Mouse (Mus musculus): ENCODE measurements at regions not wholly inside any gene's neighbourhood (a gene's known extent, or its start where the extent isn't known, plus 50 kb on each side); places are given as distances from the start of the nearest gene placed in this dataset.

DNA sequence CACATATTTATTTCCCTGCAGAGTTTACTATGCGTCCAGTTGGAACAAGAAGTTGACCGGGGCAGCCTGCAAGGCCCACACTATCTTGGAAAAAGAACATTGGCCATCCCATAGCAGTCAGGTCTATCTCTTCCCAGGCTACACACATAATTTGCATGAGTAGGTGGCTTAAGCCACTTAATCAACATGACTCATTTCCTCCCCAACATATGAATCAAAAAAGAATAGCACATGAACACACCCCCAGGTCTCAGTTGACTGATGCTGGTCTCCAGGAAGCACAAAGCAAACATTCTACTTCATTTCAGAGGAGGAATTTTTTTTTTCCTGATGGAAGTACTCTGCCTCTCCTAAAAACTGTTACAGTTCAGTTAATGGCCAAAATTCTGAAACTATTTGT, 465.3 kb upstream of the Depdc1a start:
- Histone ChIP-seq H3K4me3 (replicated peaks; ENCODE audit: low read length) (no peak overlapping the region), H3K9me3 (ENCODE audit: control insufficient read depth, low read length) (no peaks in the 10 kb centered on the region), H3K4me2 (replicated peaks; ENCODE audit: low read depth, low read length, severe bottlenecking) (no peak overlapping the region), H3K27ac (replicated peaks; ENCODE audit: low read depth, low read length) (no peak overlapping the region), H3K9ac (ENCODE audit: low read depth, low read length, severe bottlenecking) (no peak overlapping the region), H3K4me1 (ENCODE audit: control insufficient read depth, insufficient read depth, low read length) (no peaks in the 10 kb centered on the region), H3K27me3 (ENCODE audit: control insufficient read depth, insufficient read depth, low read length) (no peaks in the 10 kb centered on the region), H3K36me3 (ENCODE audit: control insufficient read depth, insufficient read depth, low read length) (no peaks in the 10 kb centered on the region)
- DNase-seq (ENCODE audit: low spot score) (no peak), ATAC-seq (ENCODE audit: low FRiP score, low read depth) (no peak)
- TF ChIP-seq POLR2A (IDR thresholded peaks at IDR 0.05; ENCODE audit: borderline replicate concordance, extremely low read depth, insufficient read depth, insufficient read length), result no peak
- 88% methylated on average over 2 of the region's 2 CpGs for WGBS

DNA sequence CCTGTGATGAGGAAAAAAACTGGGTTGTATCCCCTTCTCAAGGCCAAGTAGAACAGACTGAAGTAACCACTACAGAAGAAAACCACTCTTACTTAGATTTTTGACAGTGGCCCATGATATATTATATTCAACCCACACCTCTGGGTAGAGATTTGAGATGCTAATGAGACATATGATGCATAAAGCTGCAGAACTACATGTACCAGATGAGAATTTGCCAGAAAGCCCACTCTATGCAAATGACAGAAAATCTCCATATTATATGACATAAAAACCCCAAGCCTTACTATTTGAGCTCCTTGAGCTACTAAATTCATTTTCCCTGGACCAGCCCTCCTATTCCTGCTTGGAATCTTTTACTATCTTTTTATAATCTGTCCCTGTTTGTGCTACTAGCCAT, 458.4 kb upstream of the Lrrc7 start:
- H3K27me3 ChIP-seq (ENCODE audit: control insufficient read depth, insufficient read depth, low read length), result no peaks in the 10 kb centered on the region
- no peaks in the 10 kb centered on the region for H3K36me3 ChIP-seq (ENCODE audit: control insufficient read depth, insufficient read depth, low read length)
- no peaks in the 10 kb centered on the region for H3K4me1 ChIP-seq (ENCODE audit: control insufficient read depth, insufficient read depth, low read length)
- no peak overlapping the region for H3K9ac ChIP-seq (ENCODE audit: low read depth, low read length, severe bottlenecking)
- no peak for TF ChIP-seq POLR2A (IDR thresholded peaks at IDR 0.05; ENCODE audit: borderline replicate concordance, extremely low read depth, insufficient read depth, insufficient read length)
- no peak for DNase-seq (ENCODE audit: low spot score)
- no peaks in the 10 kb centered on the region for H3K9me3 ChIP-seq (ENCODE audit: control insufficient read depth, low read length)
- no peak overlapping the region for H3K27ac ChIP-seq (replicated peaks; ENCODE audit: low read depth, low read length)
- ATAC-seq (ENCODE audit: low FRiP score, low read depth), result no peak
- H3K4me3 ChIP-seq (replicated peaks; ENCODE audit: low read length), result no peak overlapping the region
- no peak overlapping the region for H3K4me2 ChIP-seq (replicated peaks; ENCODE audit: low read depth, low read length, severe bottlenecking)

DNA sequence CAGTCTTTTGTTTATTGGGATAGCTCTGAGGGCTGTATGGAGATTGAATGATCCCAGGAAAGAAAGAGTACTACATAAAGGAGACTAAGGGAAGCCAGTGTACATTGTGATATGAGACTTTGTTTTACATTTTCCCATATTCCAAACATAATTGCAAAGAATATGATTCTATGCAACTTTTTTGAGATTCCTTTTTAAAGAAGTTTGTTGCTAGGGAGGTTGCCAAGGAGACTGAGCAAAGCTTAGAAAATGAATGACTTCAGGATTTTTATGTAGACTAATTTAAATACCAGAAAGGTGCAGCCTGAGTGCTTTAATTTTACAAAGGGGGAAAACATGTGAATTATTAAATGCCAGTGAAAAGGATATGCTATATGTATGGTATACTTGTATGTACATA, 455.2 kb upstream of the Lrrc7 start:
- H3K27me3 ChIP-seq (ENCODE audit: control insufficient read depth, insufficient read depth, low read length), result no peaks in the 10 kb centered on the region
- no peak for DNase-seq (ENCODE audit: low spot score)
- ATAC-seq (ENCODE audit: low FRiP score, low read depth), result no peak
- no peaks in the 10 kb centered on the region for H3K36me3 ChIP-seq (ENCODE audit: control insufficient read depth, insufficient read depth, low read length)
- no peak overlapping the region for H3K9ac ChIP-seq (ENCODE audit: low read depth, low read length, severe bottlenecking)
- TF ChIP-seq POLR2A (IDR thresholded peaks at IDR 0.05; ENCODE audit: borderline replicate concordance, extremely low read depth, insufficient read depth, insufficient read length), result no peak
- H3K4me3 ChIP-seq (replicated peaks; ENCODE audit: low read length), result no peak overlapping the region
- no peaks in the 10 kb centered on the region for H3K9me3 ChIP-seq (ENCODE audit: control insufficient read depth, low read length)
- no peak overlapping the region for H3K4me2 ChIP-seq (replicated peaks; ENCODE audit: low read depth, low read length, severe bottlenecking)
- H3K27ac ChIP-seq (replicated peaks; ENCODE audit: low read depth, low read length), result no peak overlapping the region
- H3K4me1 ChIP-seq (ENCODE audit: control insufficient read depth, insufficient read depth, low read length), result no peaks in the 10 kb centered on the region

DNA sequence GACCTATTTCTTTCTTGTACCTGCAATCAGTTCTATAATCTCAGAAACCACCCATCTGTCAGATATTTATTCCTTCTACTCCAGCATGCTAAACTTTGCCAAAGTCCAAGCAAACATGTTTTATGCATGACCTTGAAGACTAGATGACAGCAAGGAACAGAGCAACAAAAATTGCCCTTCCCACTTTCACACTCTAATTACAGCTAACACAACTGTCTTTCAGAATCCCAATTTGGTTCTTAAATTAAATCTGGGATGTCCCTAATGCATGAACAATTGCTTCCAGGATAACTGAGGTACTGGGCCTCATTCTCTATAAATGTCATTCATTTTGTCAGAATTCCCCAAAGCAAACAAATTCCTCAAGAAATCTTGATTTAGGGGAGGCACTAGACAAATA, 454.4 kb upstream of the Lrrc7 start:
- Histone ChIP-seq H3K27ac (replicated peaks; ENCODE audit: low read depth, low read length) (no peak overlapping the region), H3K4me3 (replicated peaks; ENCODE audit: low read length) (no peak overlapping the region), H3K4me2 (replicated peaks; ENCODE audit: low read depth, low read length, severe bottlenecking) (no peak overlapping the region), H3K27me3 (ENCODE audit: control insufficient read depth, insufficient read depth, low read length) (no peaks in the 10 kb centered on the region), H3K9ac (ENCODE audit: low read depth, low read length, severe bottlenecking) (no peak overlapping the region), H3K9me3 (ENCODE audit: control insufficient read depth, low read length) (no peaks in the 10 kb centered on the region), H3K4me1 (ENCODE audit: control insufficient read depth, insufficient read depth, low read length) (no peaks in the 10 kb centered on the region), H3K36me3 (ENCODE audit: control insufficient read depth, insufficient read depth, low read length) (no peaks in the 10 kb centered on the region)
- no peak for TF ChIP-seq POLR2A (IDR thresholded peaks at IDR 0.05; ENCODE audit: borderline replicate concordance, extremely low read depth, insufficient read depth, insufficient read length)
- no peak for DNase-seq (ENCODE audit: low spot score)
- ATAC-seq (ENCODE audit: low FRiP score, low read depth), result no peak

DNA sequence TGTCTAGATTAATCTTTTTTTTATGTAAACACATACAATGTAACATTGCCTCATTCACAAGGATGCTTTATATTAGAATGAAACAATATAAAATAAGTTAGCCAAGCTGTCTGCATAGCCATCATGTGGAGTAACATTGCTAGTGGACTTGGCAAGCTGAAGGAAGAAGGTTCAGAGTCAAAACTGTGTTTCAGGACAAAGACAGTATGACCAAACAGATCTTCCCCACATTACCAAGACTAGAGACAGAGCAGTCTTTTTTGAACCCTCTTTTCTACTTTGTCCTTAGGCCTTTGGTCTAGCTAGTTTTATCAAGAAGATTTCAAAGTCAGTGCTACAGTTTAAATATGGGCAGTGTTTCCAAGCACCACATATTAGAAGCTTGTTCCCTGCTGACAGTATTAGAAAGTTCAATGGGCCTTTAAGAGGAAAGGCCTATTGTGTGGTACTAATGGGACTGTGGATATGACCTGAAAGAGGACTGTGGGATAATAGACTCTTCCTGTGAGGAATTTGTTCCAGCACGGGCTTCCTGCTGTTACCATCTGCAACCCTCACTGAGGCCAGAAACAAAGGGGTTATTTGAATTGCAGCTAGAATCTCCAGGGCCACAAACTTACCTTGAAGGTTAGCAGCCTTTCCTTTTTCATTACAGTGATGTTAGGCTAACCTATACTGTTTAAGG, 449.1 kb upstream of the Lrrc7 start:
- no peak overlapping the region for H3K4me3 ChIP-seq (replicated peaks; ENCODE audit: low read length)
- H3K27me3 ChIP-seq (ENCODE audit: control insufficient read depth, insufficient read depth, low read length), result no peaks in the 10 kb centered on the region
- H3K4me1 ChIP-seq (ENCODE audit: control insufficient read depth, insufficient read depth, low read length), result no peaks in the 10 kb centered on the region
- no peak for TF ChIP-seq POLR2A (IDR thresholded peaks at IDR 0.05; ENCODE audit: borderline replicate concordance, extremely low read depth, insufficient read depth, insufficient read length)
- H3K4me2 ChIP-seq (replicated peaks; ENCODE audit: low read depth, low read length, severe bottlenecking), result no peak overlapping the region
- H3K9ac ChIP-seq (ENCODE audit: low read depth, low read length, severe bottlenecking), result no peak overlapping the region
- ATAC-seq (ENCODE audit: low FRiP score, low read depth), result no peak
- H3K27ac ChIP-seq (replicated peaks; ENCODE audit: low read depth, low read length), result no peak overlapping the region
- no peak for DNase-seq (ENCODE audit: low spot score)
- 11% methylated on average over 1 of the region's 1 CpGs for WGBS
- H3K9me3 ChIP-seq (ENCODE audit: control insufficient read depth, low read length), result no peaks in the 10 kb centered on the region
- no peaks in the 10 kb centered on the region for H3K36me3 ChIP-seq (ENCODE audit: control insufficient read depth, insufficient read depth, low read length)

DNA sequence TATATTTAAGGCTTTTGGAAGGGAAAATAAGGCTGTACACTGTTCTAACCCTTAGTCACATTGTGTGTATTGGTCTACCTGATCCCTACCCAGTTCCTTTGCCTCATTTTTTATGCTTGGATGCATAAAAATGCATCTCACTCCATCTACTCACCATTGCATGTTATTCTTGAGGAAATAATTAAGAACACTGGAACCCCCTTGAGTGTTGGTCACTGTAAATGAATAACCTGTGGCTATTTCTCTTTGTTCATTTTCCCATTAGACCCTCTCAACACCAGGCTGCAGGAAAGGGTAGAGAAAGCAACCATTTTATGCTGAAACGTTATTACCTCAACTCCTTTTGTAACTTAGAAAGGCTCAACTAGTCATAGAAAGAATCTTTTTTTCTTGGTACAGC, 442.0 kb upstream of the Lrrc7 start:
- no peak for TF ChIP-seq POLR2A (IDR thresholded peaks at IDR 0.05; ENCODE audit: borderline replicate concordance, extremely low read depth, insufficient read depth, insufficient read length)
- DNase-seq (ENCODE audit: low spot score) (no peak), ATAC-seq (ENCODE audit: low FRiP score, low read depth) (no peak)
- H3K4me3 ChIP-seq (replicated peaks; ENCODE audit: low read length), result no peak overlapping the region
- no peaks in the 10 kb centered on the region for H3K36me3 ChIP-seq (ENCODE audit: control insufficient read depth, insufficient read depth, low read length)
- WGBS, result 39% methylated on average over 1 of the region's 1 CpGs
- H3K27ac ChIP-seq (replicated peaks; ENCODE audit: low read depth, low read length), result no peak overlapping the region
- no peaks in the 10 kb centered on the region for H3K4me1 ChIP-seq (ENCODE audit: control insufficient read depth, insufficient read depth, low read length)
- no peaks in the 10 kb centered on the region for H3K9me3 ChIP-seq (ENCODE audit: control insufficient read depth, low read length)
- H3K9ac ChIP-seq (ENCODE audit: low read depth, low read length, severe bottlenecking), result no peak overlapping the region
- H3K27me3 ChIP-seq (ENCODE audit: control insufficient read depth, insufficient read depth, low read length), result no peaks in the 10 kb centered on the region
- no peak overlapping the region for H3K4me2 ChIP-seq (replicated peaks; ENCODE audit: low read depth, low read length, severe bottlenecking)
